Mouse (Mus musculus) brain, adult 2 months (tissue): ENCODE measurements around the gene Tm7sf3.
"Not testable (repeated sequence)": the region's sequence is repeated elsewhere in the genome, so short reads cannot be mapped to it uniquely, and the experiment has no call there.

Experiments used
- DNase-seq: peaks from one replicate; pipeline ENCODE4 v3.0.0; 2011; ENCODE audit warnings: low read depth, low spot score

The Tm7sf3 gene

DNA sequence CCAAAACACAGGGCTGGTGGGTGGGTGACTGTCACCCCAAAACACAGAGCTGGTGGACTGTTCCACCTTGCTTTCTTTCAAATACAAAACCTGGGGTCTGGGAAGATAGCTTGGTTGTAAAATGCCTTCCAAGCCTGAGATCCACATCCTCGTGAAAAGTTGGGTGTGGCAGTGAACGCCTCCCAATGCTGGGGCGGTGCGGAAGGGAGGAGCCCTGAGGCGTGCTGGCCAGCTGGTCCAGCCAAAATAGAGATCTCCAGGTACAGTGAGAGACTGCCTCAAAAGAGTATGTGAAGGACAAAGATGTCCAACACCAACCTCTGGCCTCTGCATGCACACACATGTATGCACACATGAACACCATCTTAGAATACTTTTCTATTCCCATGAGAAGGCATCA is 28.1 kb downstream of the Tm7sf3 start:
- no peak for DNase-seq

DNA sequence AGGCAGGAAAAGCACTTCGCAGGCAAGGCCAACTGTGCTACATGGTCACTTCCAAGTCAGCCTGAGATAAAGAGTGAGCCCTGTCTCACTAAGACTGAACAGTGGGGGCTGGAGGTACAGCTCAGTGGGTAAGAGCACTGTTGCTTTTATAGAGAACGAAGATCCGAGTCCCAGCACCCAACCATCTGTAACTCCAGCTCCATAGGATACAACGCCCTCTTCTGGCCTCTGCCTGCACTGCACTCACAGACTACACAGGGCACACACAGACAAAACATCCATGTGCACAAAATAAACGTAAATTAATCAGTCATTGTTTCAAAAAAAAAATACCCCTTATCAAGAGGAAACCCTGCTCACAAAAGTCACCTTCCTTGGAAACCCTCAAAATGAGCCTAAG is 28.7 kb downstream of the Tm7sf3 start:
- no peak for DNase-seq

GRCm38 (mm10) chr6:146612736-146613135 is 29.9 kb downstream of the Tm7sf3 start:
- DNase-seq = peak; percentile 21

GRCm38 (mm10) chr6:146611897-146612296 is 30.7 kb downstream of the Tm7sf3 start:
- DNase-seq = no peak

- peak; percentile 28 for DNase-seq
Observed at GRCm38 (mm10) chr6:146611385-146611784, 31.2 kb downstream of the Tm7sf3 start.

DNA sequence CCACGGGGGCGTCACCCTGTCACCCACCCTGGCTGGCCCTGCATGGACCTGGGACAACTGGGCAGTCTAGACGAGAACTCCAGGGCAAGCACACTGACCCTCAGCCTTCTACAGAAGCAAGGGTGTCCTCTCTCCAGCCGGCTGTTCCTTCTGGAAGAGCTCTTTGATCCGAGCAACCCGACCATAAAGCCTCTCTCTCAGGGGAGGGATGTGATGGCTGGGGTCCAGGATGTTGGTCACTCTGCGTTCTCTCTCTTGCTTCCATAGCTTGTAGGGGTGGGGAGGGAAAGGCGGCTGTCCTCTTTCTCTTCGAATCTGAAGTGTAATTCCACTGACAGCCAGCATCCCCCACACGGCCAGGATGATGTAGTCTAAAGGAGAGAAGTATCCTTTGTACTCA is 39.0 kb downstream of the Tm7sf3 start:
- no peak for DNase-seq

- DNase-seq = peak; percentile 33
Observed at GRCm38 (mm10) chr6:146602601-146603000, 40.0 kb downstream of the Tm7sf3 start.

DNA sequence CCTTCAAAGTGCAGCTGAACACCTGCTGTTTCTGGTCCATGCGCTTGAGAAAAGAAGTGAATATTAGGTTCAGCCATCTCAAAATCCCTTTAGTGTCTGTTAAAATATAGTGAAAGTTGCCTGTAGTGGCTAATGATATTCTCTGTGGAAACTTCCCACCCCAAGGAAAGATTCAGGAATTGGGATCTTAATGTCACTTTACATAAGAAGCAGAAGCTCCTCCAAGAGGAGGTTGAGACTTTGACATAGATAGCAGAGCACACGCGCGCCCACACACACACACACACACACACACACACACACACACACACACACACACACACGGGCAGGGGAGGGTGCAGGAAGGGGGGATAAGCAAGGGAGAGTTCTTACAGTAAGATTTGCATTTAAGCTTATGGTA is 57.5 kb downstream of the Tm7sf3 start:
- DNase-seq = peak; percentile 54

GRCm38 (mm10) chr6:146583366-146584046 is 59.1 kb downstream of the Tm7sf3 start:
- peak; percentile 52 for DNase-seq

- DNase-seq = peak; percentile 86
Observed at GRCm38 (mm10) chr6:146580381-146580926, 62.2 kb downstream of the Tm7sf3 start.

- DNase-seq = peak; percentile 64
Observed at GRCm38 (mm10) chr6:146578586-146578985, 64.0 kb downstream of the Tm7sf3 start.

DNA sequence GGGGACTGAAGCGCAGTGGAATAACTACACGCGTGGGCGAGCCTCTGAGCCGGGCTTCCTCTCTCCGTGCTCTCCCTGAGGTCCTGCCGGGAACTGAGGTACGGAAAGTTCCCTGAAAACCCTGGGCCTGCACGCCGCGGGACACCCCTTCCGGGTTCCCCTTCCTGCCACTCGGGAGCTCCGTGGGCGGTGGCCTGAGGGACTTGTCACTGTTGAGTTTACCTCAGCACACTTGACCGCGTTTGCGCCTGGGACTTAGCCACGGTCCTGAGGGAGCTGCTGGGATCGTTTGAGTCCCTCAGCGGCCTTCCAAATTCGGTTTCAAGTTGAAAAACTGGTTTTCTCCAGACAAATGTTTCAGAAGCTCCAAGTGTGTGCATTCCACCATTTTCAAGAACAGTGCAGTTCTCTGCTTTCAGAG is 64.5 kb downstream of the Tm7sf3 start:
- peak; percentile 70 for DNase-seq

- DNase-seq = peak; percentile 99
Observed at GRCm38 (mm10) chr6:146577310-146578109, 65.1 kb downstream of the Tm7sf3 start, which contains the start of gene Ints13. Gene Ints13 (minus strand): TSS chr6:146577835.

GRCm38 (mm10) chr6:146576903-146577302 is 65.7 kb downstream of the Tm7sf3 start, which contains the start of gene Fgfr1op2:
Gene Fgfr1op2 (plus strand): TSS chr6:146577203.
- no peak for DNase-seq

- no peak for DNase-seq
Observed at GRCm38 (mm10) chr6:146572073-146572472, 70.6 kb downstream of the Tm7sf3 start.

- not testable (repeated sequence) for DNase-seq
Observed at GRCm38 (mm10) chr6:146562461-146562860, 80.2 kb downstream of the Tm7sf3 start.
